Mouse (Mus musculus) frontal cortex, postnatal 36 days (tissue): Measurements from ENCODE around the gene Ihh.

Experiments
- DNase-seq, 2 experiments: peaks; one replicate each; pipeline ENCODE4 v3.0.0; 2022; ENCODE audit warnings: low spot score in 2 of 2

Gene Ihh

DNA sequence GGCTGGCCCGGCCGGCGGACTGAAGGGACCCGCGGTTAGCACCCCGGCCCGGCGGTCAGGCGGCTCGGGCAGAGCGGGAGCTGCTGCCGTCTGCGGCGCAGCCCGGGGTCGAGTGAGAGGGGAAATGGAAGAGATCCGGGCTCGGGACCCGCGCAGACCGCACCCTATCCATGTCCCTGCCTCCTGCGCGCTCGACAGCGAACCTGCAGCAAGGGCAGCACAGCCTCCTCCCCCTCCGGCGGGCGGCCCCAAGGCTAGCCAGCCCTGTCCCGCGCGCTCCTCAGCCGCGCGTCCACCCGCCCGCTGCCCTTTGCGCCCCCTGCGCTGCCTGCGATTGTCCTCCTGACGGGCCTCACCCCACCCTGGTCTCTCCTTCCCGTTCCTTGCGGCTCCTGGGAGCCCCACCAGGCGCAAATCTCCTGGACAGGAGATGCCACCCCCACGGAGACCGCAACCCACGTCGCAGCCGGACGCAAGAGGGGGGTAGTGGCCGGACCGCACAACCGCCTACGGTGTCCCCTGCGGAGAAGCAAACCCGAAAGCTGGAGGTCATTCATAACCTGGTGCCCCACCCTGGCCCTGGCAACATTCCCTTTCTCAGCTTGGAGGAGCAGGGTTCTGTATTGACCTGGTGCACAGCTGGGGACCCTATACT is at the start of gene Ihh:
Gene Ihh (minus strand): TSS at position 117 of the 655 bp plus-strand sequence.
- no peak for DNase-seq

DNA sequence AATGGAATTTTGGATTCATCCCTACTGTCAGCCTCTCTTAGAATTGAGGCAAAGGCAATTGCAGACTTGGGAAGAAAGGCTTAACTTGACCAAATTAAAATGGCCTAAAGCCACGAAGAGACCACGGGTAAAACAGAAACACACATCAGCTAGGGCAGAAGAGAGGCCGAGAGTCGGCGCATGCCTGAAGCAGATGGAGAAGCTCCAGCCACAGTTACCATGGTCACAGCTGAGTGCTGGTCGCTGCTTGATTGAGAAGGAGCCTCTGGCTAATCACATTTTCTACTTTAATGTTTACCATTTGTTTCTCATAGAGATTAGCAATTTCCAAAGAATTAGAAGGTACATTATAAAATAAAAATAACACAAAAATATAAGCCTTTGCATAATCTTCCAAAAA is 49.7 kb upstream of the Ihh start:
- no peak for DNase-seq

DNA sequence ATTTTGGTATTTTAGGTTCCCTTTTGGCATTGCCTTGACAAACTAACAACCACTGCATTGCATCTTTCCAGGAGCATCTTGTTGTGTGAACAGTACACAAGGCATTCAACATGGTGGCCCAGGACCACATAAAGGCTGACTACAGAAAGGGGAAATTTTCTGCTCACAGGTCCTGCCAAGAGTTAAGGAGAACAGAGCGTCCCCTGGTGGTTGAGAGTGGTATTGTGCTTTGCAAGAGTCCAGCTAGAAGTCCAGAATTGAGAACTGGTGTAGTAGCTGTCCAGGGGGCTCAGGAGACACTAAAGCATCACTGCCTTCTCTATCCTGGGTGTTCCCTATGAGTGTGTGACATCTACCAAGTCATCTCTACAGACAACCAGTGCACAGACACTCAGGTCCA is 49.0 kb upstream of the Ihh start:
- peak in 1 of 2 experiments; percentile 25 for DNase-seq

DNA sequence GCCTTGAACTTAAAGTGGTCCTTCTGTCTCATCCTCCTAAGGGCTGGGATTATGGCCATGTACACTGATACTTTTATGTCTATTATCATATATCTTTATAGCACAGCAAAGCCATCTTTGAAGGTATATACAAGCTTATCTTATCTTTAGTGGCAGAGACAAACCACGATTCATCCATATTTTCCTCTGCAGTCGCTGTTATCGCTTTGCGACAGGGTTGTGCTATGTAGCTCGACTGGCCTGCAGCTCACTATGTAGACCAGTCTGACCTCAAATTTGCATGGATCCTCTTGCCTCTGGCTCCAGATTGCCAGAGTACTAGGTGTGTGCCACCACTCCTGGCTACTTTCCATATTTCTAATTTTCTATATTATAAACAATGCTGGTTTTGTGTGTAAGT is 47.7 kb upstream of the Ihh start:
- no peak for DNase-seq

DNA sequence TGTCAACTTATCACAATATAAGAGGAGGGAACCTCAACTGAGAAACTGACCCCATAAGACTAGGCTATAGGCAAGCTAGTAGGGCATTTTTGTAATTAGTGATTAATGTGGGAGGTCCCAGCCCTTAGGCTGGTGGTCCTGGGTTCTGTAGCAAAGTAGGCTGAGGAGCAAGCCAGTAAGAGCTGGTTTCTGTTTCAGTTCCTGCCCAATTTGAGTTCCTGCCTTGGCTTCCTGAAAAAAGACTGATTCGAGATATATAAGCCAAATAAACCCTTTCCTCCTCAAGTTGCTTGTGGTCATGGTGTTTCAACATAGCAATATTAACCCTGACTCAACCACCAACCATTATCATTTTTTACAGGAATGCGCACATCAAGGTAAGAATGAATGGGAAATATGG is 45.8 kb upstream of the Ihh start:
- no peak for DNase-seq

DNA sequence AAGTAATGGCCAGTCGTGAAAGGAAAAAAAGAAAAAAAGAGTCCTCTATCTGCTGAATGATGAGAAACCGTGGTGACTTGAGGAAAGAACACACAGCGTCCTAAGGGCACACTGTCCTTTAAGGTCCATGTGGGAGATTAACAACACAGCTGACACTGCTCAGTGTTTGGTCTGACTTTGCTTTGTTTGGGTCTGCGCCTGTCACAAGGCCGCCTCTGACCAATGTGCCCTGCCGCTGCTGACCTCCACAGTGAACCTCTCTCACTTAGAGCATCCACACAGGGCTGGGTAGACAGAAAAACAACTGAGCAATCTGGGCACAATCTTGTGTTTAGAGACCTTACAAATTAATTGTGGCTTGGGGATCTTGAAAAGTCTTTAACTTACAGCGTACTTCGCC is 25.5 kb upstream of the Ihh start:
- no peak for DNase-seq

DNA sequence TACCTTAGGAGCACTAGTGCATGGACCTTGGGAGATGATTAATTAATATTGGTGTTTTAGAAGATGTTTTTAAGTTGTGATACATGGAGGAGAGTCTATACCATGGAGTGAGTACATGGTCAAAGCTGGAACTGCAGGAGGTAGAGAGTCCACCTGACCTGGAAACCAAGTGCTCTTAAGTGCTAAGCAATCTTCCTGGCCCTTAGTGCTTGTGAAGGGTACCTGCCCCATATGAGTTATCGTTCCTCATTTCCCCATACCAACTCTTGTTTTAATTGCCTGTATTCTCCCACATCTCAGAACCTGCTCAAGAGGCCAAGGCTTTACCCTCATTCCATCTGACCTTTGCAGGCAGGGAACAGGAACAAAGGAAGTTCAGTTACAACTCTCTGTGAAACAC is 24.5 kb upstream of the Ihh start:
- no peak for DNase-seq

DNA sequence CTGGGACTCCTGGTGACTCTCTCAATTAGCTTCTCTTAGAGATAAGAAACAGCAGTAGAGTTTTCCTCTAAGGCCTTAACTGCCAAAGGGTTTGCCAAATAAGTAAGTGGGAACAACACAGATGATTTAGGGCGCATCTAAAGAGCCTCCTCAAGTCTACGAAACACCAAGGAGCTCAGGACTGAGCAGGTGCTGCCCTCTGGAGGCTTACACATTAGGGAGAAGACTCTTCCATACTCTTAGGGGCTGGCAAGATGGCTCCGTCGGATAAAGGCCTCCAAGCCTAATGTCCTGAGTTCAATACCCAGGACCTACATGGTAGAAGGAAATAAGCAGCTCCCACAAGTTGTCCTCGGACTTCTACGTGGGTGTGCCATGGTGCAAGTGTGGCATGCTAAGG is 22.1 kb upstream of the Ihh start:
- DNase-seq: no peak

DNA sequence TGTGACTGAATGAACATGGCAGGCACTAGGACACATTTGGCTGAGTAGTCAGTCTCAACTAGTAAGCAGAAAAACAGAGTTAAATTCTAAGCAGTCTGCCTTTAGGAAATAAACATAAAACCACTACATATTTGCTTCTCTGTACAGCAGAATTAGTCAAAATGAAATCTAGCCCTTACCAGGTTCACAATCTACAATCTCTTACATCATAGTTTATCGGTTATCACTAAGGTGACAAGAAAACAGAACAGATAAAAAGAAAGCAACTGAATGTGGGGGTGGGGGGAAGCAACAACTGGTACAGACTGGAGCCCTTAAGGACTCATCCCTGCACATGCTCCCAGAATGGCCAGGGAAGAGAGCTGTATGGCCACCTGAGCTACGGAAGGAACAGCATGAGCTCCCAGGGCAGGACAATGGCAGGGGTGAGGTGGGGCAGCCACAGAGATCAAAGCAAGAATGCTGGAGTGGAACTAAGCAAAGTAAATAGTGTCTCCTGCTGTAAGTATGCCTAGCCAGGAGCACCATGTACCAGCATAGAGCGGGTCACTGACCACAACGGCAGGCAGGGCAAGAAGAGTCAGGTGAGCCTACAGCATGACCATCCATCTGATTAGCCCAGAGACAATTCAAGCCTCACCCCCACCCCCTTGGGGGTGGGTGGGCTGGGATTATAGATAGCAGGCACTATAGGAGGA is 20.0 kb upstream of the Ihh start:
- no peak for DNase-seq

DNA sequence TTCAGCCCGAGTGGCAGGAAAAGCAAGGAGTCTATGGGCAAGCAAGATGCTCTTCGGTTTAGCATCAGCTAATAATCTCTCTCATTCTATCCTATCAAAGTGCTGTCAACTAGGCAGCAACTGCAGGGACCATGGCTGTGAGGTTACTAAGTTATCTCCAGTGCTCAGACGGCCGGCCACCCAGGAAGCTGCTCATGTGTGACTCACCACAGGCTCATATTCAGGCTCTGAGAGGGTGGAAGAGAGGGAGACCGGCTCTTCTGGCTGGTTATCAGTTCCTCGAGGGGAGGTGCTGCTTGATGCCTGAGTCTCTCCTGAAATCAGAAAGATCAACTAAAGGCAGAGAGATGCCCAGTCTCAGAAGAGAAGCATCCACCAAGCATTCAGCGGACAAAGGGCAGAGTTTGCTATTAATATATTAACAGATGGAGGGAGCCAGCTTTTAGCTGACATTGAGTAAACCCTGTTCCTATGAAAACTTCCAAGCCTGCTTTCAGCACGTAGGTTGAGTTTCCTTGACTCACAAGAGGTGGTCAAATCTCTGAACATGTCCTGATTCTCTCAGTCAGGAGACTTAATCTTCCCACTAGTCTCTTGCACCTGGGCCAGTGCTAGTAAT is 16.6 kb upstream of the Ihh start:
- DNase-seq: no peak

DNA sequence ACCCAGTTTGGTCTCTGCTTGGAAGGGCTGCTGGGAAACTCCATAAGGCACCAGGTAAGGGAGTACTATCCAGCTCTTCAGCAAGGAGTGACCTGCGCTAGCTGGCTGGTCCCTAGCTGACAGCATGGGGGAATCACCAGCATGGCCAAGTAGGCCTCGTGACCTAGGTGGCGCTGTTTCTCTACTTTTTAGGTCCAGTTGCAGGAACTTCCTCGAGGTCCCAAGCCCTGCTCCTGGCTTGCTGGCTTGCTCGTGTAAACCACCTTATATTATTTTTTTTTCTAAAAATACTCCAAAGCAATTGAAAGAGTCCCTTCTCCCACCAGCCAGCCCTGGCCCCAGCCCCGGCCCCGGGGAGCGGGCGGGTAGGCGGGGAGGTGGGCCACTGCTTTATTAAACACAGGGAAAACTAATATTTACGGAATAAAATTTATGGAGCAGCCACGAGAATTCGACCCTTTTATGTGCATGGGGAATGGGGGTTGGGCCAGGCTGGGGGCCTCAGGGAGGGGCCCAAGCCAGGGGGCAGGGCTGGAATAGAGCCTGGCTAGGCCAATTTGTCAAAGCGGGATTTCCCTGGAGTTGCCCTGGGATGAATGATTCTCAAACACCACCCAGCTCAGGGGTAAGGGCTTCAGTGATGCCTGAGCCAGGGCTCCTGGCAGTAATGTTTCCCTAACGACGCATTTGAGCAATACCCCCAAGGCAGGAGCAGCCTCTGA is 13.2 kb upstream of the Ihh start:
- DNase-seq: peak; percentile 47 to 73

DNA sequence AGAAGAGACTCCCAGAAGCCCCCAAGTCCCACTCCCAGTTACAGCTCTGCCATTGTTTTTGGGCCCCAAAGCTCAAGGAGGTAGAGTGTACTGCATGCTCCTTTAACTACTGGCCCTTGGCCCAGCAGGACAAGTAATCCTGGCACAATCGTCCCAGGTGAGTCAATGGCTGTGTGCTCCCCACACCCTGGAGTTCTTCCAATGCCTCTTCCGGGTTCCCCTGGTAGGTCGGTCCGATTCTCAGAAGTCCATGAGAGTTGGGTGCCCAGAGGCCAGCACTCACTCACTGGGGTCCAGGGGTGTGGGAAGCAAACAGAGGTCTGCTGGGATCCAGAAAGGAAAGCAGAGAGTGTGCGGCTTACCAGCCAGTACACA is 11.4 kb upstream of the Ihh start:
- DNase-seq: no peak

DNA sequence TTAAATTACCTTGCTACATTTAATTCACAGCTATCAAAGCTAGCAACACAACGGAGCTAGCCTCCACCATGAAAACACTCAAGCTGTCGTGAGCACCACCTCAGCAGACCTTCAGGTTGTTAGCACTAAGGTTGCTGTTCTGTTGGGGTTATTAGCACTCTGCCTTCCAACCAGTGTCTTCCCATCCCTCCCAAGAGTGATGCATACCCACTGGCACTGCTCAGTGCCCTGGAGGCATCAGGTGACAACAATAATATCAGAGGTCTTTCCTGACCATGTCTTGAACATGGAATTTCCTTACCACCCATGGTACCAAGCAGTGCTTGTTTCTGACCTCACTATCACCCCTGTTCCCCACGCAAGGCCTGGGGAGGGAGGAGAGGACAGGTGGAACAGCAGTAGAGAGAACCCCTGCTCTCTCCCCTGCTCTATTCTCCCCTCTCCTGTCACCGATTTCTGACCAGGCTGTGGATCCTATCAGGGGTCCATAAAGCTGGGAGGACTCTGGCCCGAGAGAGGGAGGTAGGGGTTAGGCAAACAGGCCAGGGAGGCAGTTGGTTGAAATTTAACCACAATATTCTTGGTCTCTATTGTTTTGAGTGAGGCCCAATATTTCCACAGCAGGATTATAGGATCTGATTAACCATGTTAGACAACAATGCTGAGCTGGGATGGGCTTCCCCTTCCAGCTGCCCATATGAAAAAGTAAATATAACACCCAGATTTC is 10.8 kb upstream of the Ihh start:
- no peak for DNase-seq

DNA sequence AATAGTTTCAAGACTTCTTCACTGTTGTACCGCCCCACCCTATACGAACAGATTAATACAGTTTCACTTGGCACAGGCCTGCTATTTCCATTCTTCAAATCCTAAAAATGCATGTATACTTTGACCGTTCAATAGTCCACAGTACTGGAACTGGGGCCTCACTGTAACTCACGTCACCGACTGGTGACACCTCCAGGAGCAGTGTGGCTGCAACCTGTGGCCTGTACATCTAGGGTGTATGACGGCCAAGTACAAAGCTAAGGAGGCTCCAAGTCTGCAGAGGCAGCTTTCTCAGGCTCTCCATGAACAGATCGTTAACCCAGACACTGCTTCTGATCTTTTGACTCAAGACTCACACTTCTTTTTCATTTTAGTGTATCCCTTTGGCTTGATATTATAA is 10.2 kb upstream of the Ihh start:
- DNase-seq: no peak

DNA sequence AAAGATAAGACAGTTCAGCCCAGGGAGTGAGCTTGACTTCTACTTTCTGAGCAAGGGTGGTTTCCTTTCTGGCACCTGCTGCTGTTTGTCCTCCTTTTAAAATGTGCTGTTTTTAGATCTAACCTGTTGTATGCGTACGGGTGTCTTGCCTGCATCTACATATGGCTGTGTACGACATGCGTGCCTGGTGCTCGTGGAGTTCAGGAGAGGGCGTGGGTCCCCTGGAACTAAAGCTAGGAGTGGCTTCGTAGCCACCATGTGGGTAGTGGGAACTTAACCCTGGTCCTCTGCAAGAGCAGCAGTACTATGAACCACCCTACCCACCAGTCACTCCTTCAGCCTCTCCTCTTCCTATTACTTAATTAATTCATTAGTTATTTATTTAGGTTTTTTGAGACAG is 8.6 kb upstream of the Ihh start:
- DNase-seq: no peak

DNA sequence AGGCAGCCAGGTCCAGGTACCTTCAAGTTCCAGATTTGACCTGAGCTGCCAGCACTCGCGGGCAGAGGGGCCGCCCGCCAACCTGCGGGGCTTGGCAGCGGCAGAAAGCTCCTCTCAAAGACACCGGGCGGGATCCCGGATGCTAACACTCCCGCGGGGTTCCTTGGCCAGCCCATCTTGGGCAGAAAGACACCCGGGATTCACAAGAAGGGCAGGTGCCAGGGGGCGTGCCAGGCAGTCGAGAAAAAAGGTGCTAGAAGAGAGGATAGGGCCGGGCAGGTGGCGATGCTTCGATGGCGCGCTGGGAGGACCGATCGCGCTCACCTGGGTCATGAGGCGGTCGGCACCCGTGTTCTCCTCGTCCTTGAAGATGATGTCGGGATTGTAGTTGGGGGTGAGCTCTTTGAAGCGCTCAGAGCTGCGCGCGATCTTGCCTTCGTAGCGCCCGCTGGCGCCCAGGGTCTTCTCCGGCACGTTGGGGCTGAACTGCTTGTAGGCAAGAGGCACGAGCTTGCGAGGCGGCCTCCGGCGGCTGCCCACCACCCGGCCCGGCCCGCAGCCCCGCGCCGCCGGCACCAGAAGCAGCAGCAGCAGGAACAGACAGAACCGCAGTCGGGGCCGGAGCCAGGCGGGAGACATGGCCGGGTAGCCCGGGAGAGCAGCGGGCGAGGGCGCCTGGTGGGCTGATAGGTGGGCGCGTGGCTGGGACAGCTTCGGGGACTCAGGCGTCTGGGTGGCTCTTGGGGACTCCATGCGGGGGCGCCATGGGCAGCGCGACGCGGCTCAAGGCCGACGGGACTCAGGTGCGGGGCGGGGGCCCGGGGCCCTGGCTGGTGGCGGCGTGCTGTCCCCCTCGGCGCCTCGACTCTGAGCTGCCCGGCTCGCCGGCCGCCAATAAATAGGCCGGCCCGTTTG is 639 bp downstream of the Ihh start:
- DNase-seq: no peak

DNA sequence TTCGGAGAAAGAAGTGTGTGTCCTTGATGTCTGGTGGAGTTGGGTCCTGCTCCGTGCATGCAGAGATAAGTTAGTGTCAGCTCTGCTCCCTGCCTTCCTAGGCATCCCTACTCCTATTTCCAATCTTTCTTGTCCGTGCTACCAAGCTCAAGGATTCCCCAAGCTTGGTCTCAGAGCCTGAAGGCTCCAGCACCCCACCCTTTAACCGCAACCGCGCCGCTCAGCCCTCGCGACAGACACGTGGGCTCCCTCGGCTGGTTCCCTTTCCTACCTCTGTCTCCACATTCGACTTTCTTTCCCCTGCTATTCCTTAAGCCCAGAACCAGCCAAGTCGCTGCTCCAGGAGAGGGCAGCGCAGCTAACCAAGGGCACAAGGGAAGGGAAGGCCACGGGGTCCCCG is 1.4 kb downstream of the Ihh start:
- no peak for DNase-seq

DNA sequence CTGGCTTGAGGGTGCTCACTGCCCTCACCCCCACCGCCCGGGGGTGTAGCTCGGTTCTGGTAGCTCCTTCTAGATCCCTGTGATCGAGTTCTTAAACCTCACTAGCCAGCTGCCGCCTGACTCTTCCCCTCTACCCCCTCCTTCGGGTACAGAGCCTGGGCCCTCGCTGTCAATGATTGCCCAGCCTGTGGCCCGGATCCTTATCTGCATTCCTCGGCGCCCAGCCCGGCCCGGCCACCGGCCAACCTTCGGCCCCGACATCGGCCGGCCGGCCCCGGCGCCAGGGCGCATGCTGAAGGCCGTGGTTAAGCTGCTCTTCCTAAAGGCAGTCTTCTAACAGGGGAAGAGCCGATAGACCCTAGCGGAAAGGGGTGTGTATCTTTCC is 1.8 kb downstream of the Ihh start:
- no peak for DNase-seq

DNA sequence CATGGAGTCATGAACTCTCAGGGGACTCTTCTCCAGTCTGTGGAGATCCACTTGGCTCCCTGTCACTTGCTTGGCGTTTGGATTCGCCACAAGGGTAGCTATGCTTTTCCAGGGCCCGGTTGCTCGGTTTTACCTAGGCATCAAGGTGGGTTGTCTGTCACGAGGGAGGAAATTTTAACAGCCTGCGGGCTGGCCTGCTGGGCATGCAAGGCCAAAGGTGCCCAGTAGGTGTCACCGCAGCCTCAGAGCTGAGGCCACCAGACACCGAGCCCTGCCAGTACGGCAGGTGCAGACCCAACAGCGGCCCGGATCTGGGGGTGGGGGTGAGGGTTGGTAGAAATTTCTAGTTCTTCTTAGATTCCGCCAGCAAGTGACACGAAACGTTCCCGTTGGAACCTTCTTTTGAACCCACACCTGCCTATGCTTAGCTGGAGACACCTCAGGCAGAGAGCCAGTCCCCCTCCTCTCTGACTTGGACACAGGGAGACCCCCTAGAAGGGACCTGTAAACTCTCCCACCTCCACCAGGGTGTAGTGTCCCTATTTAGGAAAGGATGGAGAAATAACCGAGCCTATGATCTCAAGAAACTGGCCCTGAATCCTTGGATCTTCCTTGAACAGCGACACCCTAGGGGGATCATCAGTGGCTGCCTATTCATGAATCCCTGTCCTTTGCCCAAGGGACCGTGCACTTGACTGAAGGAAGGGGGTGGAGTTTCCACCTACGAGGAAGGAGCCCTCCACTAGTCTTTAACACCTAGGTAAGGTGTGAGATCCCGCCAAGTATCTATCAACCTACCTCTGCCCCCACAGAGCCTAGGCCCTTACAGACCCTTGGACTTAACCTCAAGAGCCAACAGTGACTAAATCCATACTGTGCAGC is 2.4 kb downstream of the Ihh start:
- DNase-seq: peak; percentile 51 to 55
